Mouse (Mus musculus) splenic B cell, adult 2 months (primary cell): ENCODE measurements around the gene Etv6.
A peak's percentile ranks its signal among the peaks of the same experiment; 100 is the strongest.

Experiments
- DNase-seq: peaks from one replicate; pipeline ENCODE4 v3.0.0-alpha.2; 2011; ENCODE audit warnings: low read depth, low spot score
- H3K27me3 ChIP-seq: 2 replicates; pipeline ENCODE4 v1.6.1; 2012; ENCODE audit warnings: mild to moderate bottlenecking, low read length, moderate library complexity, mixed read lengths; ENCODE audit not compliant: control insufficient read depth, poor library complexity, insufficient read depth, severe bottlenecking
- H3K36me3 ChIP-seq: 2 replicates; pipeline ENCODE4 v1.6.1; 2012; ENCODE audit warnings: mild to moderate bottlenecking, low read length, moderate library complexity, mixed read lengths; ENCODE audit not compliant: control insufficient read depth, poor library complexity, insufficient read depth, severe bottlenecking

The Etv6 gene

GRCm38 (mm10) chr6:134244071-134244470 lies 208.6 kb downstream of the Etv6 start:
- H3K36me3 ChIP-seq = peaks cover 2% of the 10 kb centered on the region; the same call in 1 of the 2 replicates
- no peaks in the 10 kb centered on the region for H3K27me3 ChIP-seq
- no peak for DNase-seq

- Histone ChIP-seq H3K27me3 (no peaks in the 10 kb centered on the region), H3K36me3 (peaks cover 2% of the 10 kb centered on the region)
- DNase-seq = no peak
Measured at GRCm38 (mm10) chr6:134246109-134246508, 210.6 kb downstream of the Etv6 start.

- Histone ChIP-seq H3K27me3 (no peaks in the 10 kb centered on the region), H3K36me3 (peaks cover 2% of the 10 kb centered on the region)
- DNase-seq = peak; percentile 32
Measured at GRCm38 (mm10) chr6:134247324-134247723, 211.8 kb downstream of the Etv6 start.

- DNase-seq = no peak
Measured at GRCm38 (mm10) chr6:134248720-134249119, 213.2 kb downstream of the Etv6 start.

GRCm38 (mm10) chr6:134250764-134251163 lies 215.3 kb downstream of the Etv6 start:
- Histone ChIP-seq H3K27me3 (no peaks in the 10 kb centered on the region), H3K36me3 (no peaks in the 10 kb centered on the region; the same call in 1 of the 2 replicates)
- DNase-seq = no peak

More at GRCm38 (mm10) chr6:134248720-134249119, 213.2 kb downstream of the Etv6 start:
- peaks cover under 1% of the 10 kb centered on the region for H3K36me3 ChIP-seq
- H3K27me3 ChIP-seq = no peaks in the 10 kb centered on the region

GRCm38 (mm10) chr6:134251364-134251763 lies 215.9 kb downstream of the Etv6 start:
- DNase-seq = no peak
- no peaks in the 10 kb centered on the region; the same call in 1 of the 2 replicates for H3K36me3 ChIP-seq

GRCm38 (mm10) chr6:134252081-134252755 lies 216.7 kb downstream of the Etv6 start:
- H3K27me3 ChIP-seq = no peaks in the 10 kb centered on the region
- DNase-seq = no peak

More at GRCm38 (mm10) chr6:134251364-134251763, 215.9 kb downstream of the Etv6 start:
- H3K27me3 ChIP-seq = no peaks in the 10 kb centered on the region

GRCm38 (mm10) chr6:134256369-134256768 lies 220.9 kb downstream of the Etv6 start:
- no peak for DNase-seq
- H3K36me3 ChIP-seq = no peaks in the 10 kb centered on the region
- H3K27me3 ChIP-seq = no peaks in the 10 kb centered on the region

More at GRCm38 (mm10) chr6:134252081-134252755, 216.7 kb downstream of the Etv6 start:
- no peaks in the 10 kb centered on the region; the same call in 1 of the 2 replicates for H3K36me3 ChIP-seq

GRCm38 (mm10) chr6:134259913-134260312 lies 224.4 kb downstream of the Etv6 start:
- Histone ChIP-seq H3K27me3 (no peaks in the 10 kb centered on the region), H3K36me3 (peaks cover 3% of the 10 kb centered on the region)
- no peak for DNase-seq

- peak; percentile 24 for DNase-seq
Measured at GRCm38 (mm10) chr6:134261904-134262303, 226.4 kb downstream of the Etv6 start.

GRCm38 (mm10) chr6:134262383-134262782 lies 226.9 kb downstream of the Etv6 start:
- H3K36me3 ChIP-seq = peaks cover 3% of the 10 kb centered on the region
- no peak for DNase-seq
- no peaks in the 10 kb centered on the region for H3K27me3 ChIP-seq

More at GRCm38 (mm10) chr6:134261904-134262303, 226.4 kb downstream of the Etv6 start:
- peaks cover 3% of the 10 kb centered on the region for H3K36me3 ChIP-seq
- no peaks in the 10 kb centered on the region for H3K27me3 ChIP-seq

GRCm38 (mm10) chr6:134262911-134263607 lies 227.6 kb downstream of the Etv6 start:
- peaks cover 3% of the 10 kb centered on the region for H3K36me3 ChIP-seq

GRCm38 (mm10) chr6:134273884-134274283 lies 238.4 kb downstream of the Etv6 start:
- peaks cover 1% of the 10 kb centered on the region; the same call in 1 of the 2 replicates for H3K36me3 ChIP-seq
- no peaks in the 10 kb centered on the region for H3K27me3 ChIP-seq
- no peak for DNase-seq

More at GRCm38 (mm10) chr6:134262911-134263607, 227.6 kb downstream of the Etv6 start:
- DNase-seq = no peak
- H3K27me3 ChIP-seq = no peaks in the 10 kb centered on the region

GRCm38 (mm10) chr6:134276954-134277353 lies 241.5 kb downstream of the Etv6 start:
- H3K27me3 ChIP-seq = no peaks in the 10 kb centered on the region
- DNase-seq = no peak
- H3K36me3 ChIP-seq = no peaks in the 10 kb centered on the region

GRCm38 (mm10) chr6:134282095-134282494 lies 246.6 kb downstream of the Etv6 start:
- Histone ChIP-seq H3K27me3 (no peaks in the 10 kb centered on the region), H3K36me3 (no peaks in the 10 kb centered on the region)
- no peak for DNase-seq
